Mouse (Mus musculus) spleen, postnatal 4 days (tissue): ENCODE results near the gene Prdm16.
A peak's percentile ranks its signal among the peaks of the same experiment; 100 is the strongest.

ENCODE experiments used
- DNase-seq, 2 experiments: peaks; one replicate each; pipeline ENCODE4 v3.0.0; 2022; ENCODE audit warnings: low spot score in 2 of 2

Prdm16 gene

GRCm38 (mm10) chr4:154639591-154640442 lies 3.1 kb upstream of the Prdm16 start:
- no peak for DNase-seq

GRCm38 (mm10) chr4:154639126-154639525 lies 2.5 kb upstream of the Prdm16 start:
- DNase-seq = no peak

GRCm38 (mm10) chr4:154638320-154638886 lies 1.7 kb upstream of the Prdm16 start:
- no peak for DNase-seq

- no peak for DNase-seq
Measured at GRCm38 (mm10) chr4:154637468-154638319, 1.0 kb upstream of the Prdm16 start.

GRCm38 (mm10) chr4:154636053-154636433 lies 630 bp downstream of the Prdm16 start:
- DNase-seq = no peak

- peak in 1 of 2 experiments; percentile 74 for DNase-seq
Measured at GRCm38 (mm10) chr4:154635241-154636052, 1.2 kb downstream of the Prdm16 start.

GRCm38 (mm10) chr4:154634470-154635240 lies 2.0 kb downstream of the Prdm16 start:
- DNase-seq = no peak

- DNase-seq = no peak
Measured at GRCm38 (mm10) chr4:154634001-154634400, 2.7 kb downstream of the Prdm16 start.

GRCm38 (mm10) chr4:154632800-154633764 lies 3.6 kb downstream of the Prdm16 start:
- DNase-seq = no peak

- no peak for DNase-seq
Measured at GRCm38 (mm10) chr4:154630763-154631162, 5.9 kb downstream of the Prdm16 start.

- no peak for DNase-seq
Measured at GRCm38 (mm10) chr4:154627419-154628142, 9.1 kb downstream of the Prdm16 start.

GRCm38 (mm10) chr4:154626282-154626681 lies 10.4 kb downstream of the Prdm16 start:
- DNase-seq = no peak

- DNase-seq = no peak
Measured at GRCm38 (mm10) chr4:154625710-154626109, 11.0 kb downstream of the Prdm16 start.

GRCm38 (mm10) chr4:154623241-154623640 lies 13.4 kb downstream of the Prdm16 start:
- DNase-seq = no peak

- no peak for DNase-seq
Measured at GRCm38 (mm10) chr4:154622521-154622920, 14.2 kb downstream of the Prdm16 start.

- DNase-seq = no peak
Measured at GRCm38 (mm10) chr4:154611167-154611566, 25.5 kb downstream of the Prdm16 start.

- DNase-seq = no peak
Measured at GRCm38 (mm10) chr4:154607724-154608123, 28.9 kb downstream of the Prdm16 start.

GRCm38 (mm10) chr4:154604442-154604830 lies 32.2 kb downstream of the Prdm16 start:
- no peak for DNase-seq
